Mouse (Mus musculus): ENCODE results near the gene Snd1.

DNA sequence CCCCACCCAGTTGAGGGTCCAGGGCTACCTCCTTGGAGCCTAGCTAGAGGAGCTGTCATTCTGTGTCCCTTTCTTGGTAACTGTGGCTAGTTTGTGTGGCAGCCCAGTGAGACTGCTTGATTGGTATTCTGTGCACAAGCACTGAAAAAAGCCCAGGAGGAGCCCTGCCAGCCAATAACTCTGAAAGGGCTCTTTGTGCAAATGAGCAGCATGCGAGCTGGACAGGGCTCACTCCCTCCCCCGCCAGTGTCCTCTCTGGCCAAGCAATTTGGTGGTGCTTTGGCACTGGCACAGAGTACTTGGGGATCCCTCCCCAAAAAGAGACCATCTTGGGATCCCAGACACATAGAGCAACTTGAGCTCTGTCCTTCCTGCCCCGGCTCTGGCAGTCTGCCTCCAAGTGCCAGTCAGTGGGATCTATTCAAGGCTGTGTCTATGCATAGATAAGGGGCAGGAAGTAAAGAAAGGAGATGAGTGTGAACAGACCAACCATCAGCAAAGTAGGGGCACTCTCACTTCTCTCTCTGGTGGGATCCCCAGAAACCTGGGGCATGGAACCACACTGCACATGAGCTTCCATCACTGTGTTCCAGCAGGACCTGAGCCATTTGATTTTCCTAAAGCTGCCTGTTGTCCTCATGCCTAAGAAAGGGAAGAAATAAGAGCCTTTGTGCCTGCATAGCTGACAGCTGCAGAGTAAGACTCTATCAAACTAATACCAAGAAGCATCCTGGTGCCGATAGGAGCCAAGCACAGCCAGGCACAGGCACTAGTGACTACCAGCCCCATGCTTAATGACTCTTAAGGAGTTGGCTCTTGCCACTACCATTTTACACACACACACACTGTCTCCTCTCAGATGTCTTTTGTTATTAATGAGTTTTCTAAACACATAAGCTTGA is 367.7 kb downstream of the Snd1 start:
- TF ChIP-seq CTCF (IDR thresholded peaks at IDR 0.05) (no peak), EP300 (IDR thresholded peaks at IDR 0.05) (no peak)

All from lung, postnatal 0 days (tissue).